Mouse (Mus musculus) heart, embryonic 16.5 days (tissue): ENCODE measurements around the gene Serpinb5. TPM values are rescaled to one million over a fixed set of nuclear protein-coding genes. Genes with fewer than 3 reads are reported as not detected.

Source experiments
- ATAC-seq: fragments of 200-750 bp; cut with Nextera tagmentation; replicated peaks from 2 replicates; pipeline ENCODE4 v1.8.0; 2017; ENCODE audit warnings: moderate number of reproducible peaks; ENCODE audit not compliant: insufficient read depth, low FRiP score; ENCODE audit errors: extremely low read depth
- H3K27ac ChIP-seq: fragments of 300-500 bp; sonication (generic); 2 replicates; pipeline ENCODE4 v1.5.1; 2014; ENCODE audit warnings: mild to moderate bottlenecking, low read length, control low read depth, moderate library complexity
- H3K27me3 ChIP-seq: fragments of 300-500 bp; sonication (generic); 2 replicates; pipeline ENCODE4 v1.6.1; 2014; ENCODE audit warnings: low read length, mixed read lengths; ENCODE audit not compliant: control insufficient read depth, insufficient read depth
- H3K36me3 ChIP-seq: fragments of 300-500 bp; sonication (generic); 2 replicates; pipeline ENCODE4 v1.6.1; 2014; ENCODE audit not compliant: control insufficient read depth, insufficient read depth
- H3K4me1 ChIP-seq: fragments of 300-500 bp; sonication (generic); 2 replicates; pipeline ENCODE4 v1.6.1; 2014; ENCODE audit warnings: low read length, mixed read lengths; ENCODE audit not compliant: control insufficient read depth, insufficient read depth
- H3K4me2 ChIP-seq: fragments of 300-500 bp; sonication (generic); 2 replicates; pipeline ENCODE4 v1.6.1; 2014; ENCODE audit warnings: low read depth, mild to moderate bottlenecking, control low read depth, low read length
- H3K4me3 ChIP-seq: fragments of 300-500 bp; sonication (generic); 2 replicates; pipeline ENCODE4 v1.5.1; 2014; ENCODE audit warnings: mild to moderate bottlenecking, control low read depth, low read length
- H3K9ac ChIP-seq: fragments of 300-500 bp; sonication (generic); 2 replicates; pipeline ENCODE4 v1.6.1; 2014; ENCODE audit warnings: low read length, control low read depth
- H3K9me3 ChIP-seq: fragments of 300-500 bp; sonication (generic); replicated peaks from 2 replicates; pipeline ENCODE4 v1.6.1; 2016; ENCODE audit warnings: low read length; ENCODE audit not compliant: control insufficient read depth
- WGBS: fragments of 180-500 bp; shearing (Covaris S2); extraction: QIAGEN DNeasy Blood & Tissue Kit; methylation state at CpG from one replicate; pipeline ENCODE4 v1.1.7; 2014; 5-methylcytosine and 5-hydroxymethylcytosine counted together
- polyA plus RNA-seq: library from polyadenylated mRNA; unstranded; fragments of >200 nt; fragmentation: Nextera tagmentation; extraction: Ambion mirVana; gene quantifications from 2 replicates; pipeline ENCODE4 v1.2.1, GENCODE M21; 2015

Gene Serpinb5
- 0.29 and 0.86 TPM in 2 replicates for polyA plus RNA-seq

GRCm38 (mm10) chr1:106860847-106861246, at the start of gene Serpinb5:
Serpinb5 (plus strand) TSS chr1:106861173.
- no peak for ATAC-seq
- 60% methylated on average over 8 of the region's 8 CpGs for WGBS
- Histone ChIP-seq H3K4me3 (no peak within 1 kb of the TSS), H3K4me1 (no peaks in the 10 kb centered on the region), H3K9ac (no peak within 1 kb of the TSS), H3K27me3 (no peaks in the 10 kb centered on the region), H3K9me3 (no peaks in the 10 kb centered on the region), H3K27ac (no peak within 1 kb of the TSS), H3K4me2 (no peak within 1 kb of the TSS), H3K36me3 (no peaks in the 10 kb centered on the region)

GRCm38 (mm10) chr1:106814864-106815263, 46.1 kb upstream of the Serpinb5 start:
- no peaks in the 10 kb centered on the region for H3K4me1 ChIP-seq
- H3K27me3 ChIP-seq = no peaks in the 10 kb centered on the region
- H3K4me2 ChIP-seq = no peak overlapping the region
- H3K36me3 ChIP-seq = no peaks in the 10 kb centered on the region
- H3K27ac ChIP-seq = no peak overlapping the region
- no peak overlapping the region for H3K9ac ChIP-seq
- WGBS = 45% methylated on average over 5 of the region's 5 CpGs
- no peak overlapping the region for H3K4me3 ChIP-seq
- no peak for ATAC-seq
- H3K9me3 ChIP-seq = no peaks in the 10 kb centered on the region

GRCm38 (mm10) chr1:106815265-106815664, 45.7 kb upstream of the Serpinb5 start:
- Histone ChIP-seq H3K9ac (no peak overlapping the region), H3K4me1 (no peaks in the 10 kb centered on the region), H3K27me3 (no peaks in the 10 kb centered on the region), H3K4me2 (no peak overlapping the region), H3K36me3 (no peaks in the 10 kb centered on the region), H3K9me3 (no peaks in the 10 kb centered on the region), H3K27ac (no peak overlapping the region), H3K4me3 (no peak overlapping the region)
- ATAC-seq = no peak
- 78% methylated on average over 6 of the region's 6 CpGs for WGBS

GRCm38 (mm10) chr1:106816766-106817165, 44.2 kb upstream of the Serpinb5 start:
- Histone ChIP-seq H3K27me3 (no peaks in the 10 kb centered on the region), H3K4me1 (no peaks in the 10 kb centered on the region), H3K4me2 (no peak overlapping the region), H3K9me3 (no peaks in the 10 kb centered on the region), H3K9ac (no peak overlapping the region), H3K27ac (no peak overlapping the region), H3K4me3 (no peak overlapping the region), H3K36me3 (no peaks in the 10 kb centered on the region)
- 81% methylated on average over 11 of the region's 11 CpGs for WGBS
- ATAC-seq = no peak

- Histone ChIP-seq H3K4me2 (no peak overlapping the region), H3K4me1 (0 out of 2 replicates have a peak, but pooled peaks cover 2% of the 10 kb centered on the region), H3K36me3 (no peaks in the 10 kb centered on the region), H3K27me3 (no peaks in the 10 kb centered on the region), H3K9me3 (no peaks in the 10 kb centered on the region), H3K9ac (no peak overlapping the region), H3K4me3 (no peak overlapping the region), H3K27ac (no peak overlapping the region)
- WGBS = 14% methylated on average over 4 of the region's 4 CpGs
- ATAC-seq = no peak
Measured at GRCm38 (mm10) chr1:106818323-106818722, 42.6 kb upstream of the Serpinb5 start.

GRCm38 (mm10) chr1:106822297-106822696, 38.7 kb upstream of the Serpinb5 start:
- 58% methylated on average over 3 of the region's 3 CpGs for WGBS
- H3K4me1 ChIP-seq = 0 out of 2 replicates have a peak, but pooled peaks cover 2% of the 10 kb centered on the region
- H3K4me3 ChIP-seq = no peak overlapping the region
- H3K36me3 ChIP-seq = no peaks in the 10 kb centered on the region
- H3K9ac ChIP-seq = no peak overlapping the region
- H3K9me3 ChIP-seq = no peaks in the 10 kb centered on the region
- H3K27me3 ChIP-seq = no peaks in the 10 kb centered on the region
- H3K4me2 ChIP-seq = no peak overlapping the region
- ATAC-seq = no peak
- H3K27ac ChIP-seq = no peak overlapping the region

GRCm38 (mm10) chr1:106828784-106829183, 32.2 kb upstream of the Serpinb5 start:
- no peak for ATAC-seq
- H3K4me1 ChIP-seq = no peaks in the 10 kb centered on the region
- 57% methylated on average over 4 of the region's 4 CpGs for WGBS
- no peaks in the 10 kb centered on the region for H3K36me3 ChIP-seq
- H3K9me3 ChIP-seq = no peaks in the 10 kb centered on the region
- no peak overlapping the region for H3K4me3 ChIP-seq
- H3K9ac ChIP-seq = no peak overlapping the region
- H3K4me2 ChIP-seq = no peak overlapping the region
- no peak overlapping the region for H3K27ac ChIP-seq
- H3K27me3 ChIP-seq = no peaks in the 10 kb centered on the region

- H3K9me3 ChIP-seq = no peaks in the 10 kb centered on the region
- no peaks in the 10 kb centered on the region for H3K36me3 ChIP-seq
- peaks cover 5% of the 10 kb centered on the region for H3K4me1 ChIP-seq
- no peak overlapping the region for H3K9ac ChIP-seq
- H3K4me2 ChIP-seq = no peak overlapping the region
- ATAC-seq = no peak
- no peak overlapping the region for H3K27ac ChIP-seq
- H3K4me3 ChIP-seq = no peak overlapping the region
- 84% methylated on average over 6 of the region's 6 CpGs for WGBS
- no peaks in the 10 kb centered on the region for H3K27me3 ChIP-seq
Measured at GRCm38 (mm10) chr1:106865543-106865942, 4.6 kb downstream of the Serpinb5 start.

- no peaks in the 10 kb centered on the region for H3K36me3 ChIP-seq
- no peak for ATAC-seq
- WGBS = 58% methylated on average over 5 of the region's 5 CpGs
- no peak overlapping the region for H3K27ac ChIP-seq
- no peak overlapping the region for H3K4me3 ChIP-seq
- no peak overlapping the region for H3K9ac ChIP-seq
- H3K4me2 ChIP-seq = no peak overlapping the region
- no peaks in the 10 kb centered on the region for H3K9me3 ChIP-seq
- no peaks in the 10 kb centered on the region for H3K27me3 ChIP-seq
- H3K4me1 ChIP-seq = peaks cover 5% of the 10 kb centered on the region
Measured at GRCm38 (mm10) chr1:106866029-106866428, 5.1 kb downstream of the Serpinb5 start.
